Mouse (Mus musculus) NIH3T3 (cell line): ENCODE measurements at regions not wholly inside any gene's neighbourhood (a gene's known extent, or its start where the extent isn't known, plus 50 kb on each side); places are given as distances from the start of the nearest gene placed in this dataset.

Source experiments
- DNase-seq: peaks from one replicate; pipeline ENCODE4 v3.0.0-alpha.2; 2012; ENCODE audit warnings: low read depth

- DNase-seq = peak; percentile 62
Measured at GRCm38 (mm10) chr3:54597326-54598274, 95.0 kb upstream of the Supt20 start.

DNA sequence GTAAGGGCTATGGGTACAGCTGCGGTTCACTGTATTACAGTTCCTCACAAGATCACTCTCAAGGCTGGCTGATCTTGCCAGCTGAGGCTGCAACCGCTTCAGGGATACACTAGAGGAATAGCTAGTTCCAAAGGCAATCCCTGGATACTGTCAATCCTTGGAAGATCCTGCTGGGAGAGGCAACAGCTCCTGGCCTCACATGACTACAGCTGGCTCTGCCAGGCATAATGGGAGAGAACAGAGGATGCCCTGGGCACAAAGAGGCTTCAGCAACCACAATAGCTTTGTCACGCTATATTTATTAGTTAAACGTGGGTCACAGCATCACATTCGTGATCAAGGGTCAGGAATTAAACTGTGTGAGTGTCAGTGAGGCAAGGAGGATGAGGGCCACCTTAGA, 94.3 kb upstream of the Supt20 start:
- DNase-seq = no peak

DNA sequence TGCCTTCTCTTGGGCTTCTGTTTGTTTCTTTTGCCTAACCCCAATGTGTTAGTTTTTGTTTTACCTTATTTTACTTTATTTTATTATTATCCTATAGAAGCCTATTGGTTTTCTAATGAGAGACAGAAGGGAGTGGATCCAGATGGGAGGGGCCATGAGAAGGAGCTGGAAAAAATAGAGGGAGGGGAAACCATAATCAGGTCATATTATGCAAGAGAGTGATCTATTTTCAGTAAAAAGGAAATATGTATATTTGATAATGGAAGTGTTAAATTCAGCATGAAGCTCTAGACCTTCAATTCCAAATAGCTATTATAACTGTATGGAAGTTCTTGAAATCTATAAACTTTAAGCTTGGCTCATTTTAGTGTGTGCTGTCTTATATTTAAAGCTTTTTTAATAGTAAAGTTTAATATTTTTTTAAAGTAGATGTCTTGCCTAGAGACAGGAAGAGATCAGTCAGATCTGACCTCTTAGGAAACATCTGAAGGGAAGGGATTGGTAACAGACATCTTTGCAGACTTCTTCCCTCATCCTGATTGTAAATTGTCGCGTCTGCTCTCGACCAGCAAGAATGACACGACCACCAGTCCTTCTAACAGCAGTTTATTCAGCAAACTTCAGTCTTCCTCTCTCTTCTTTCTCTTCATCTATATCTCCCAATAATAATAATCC, 87.8 kb upstream of the Supt20 start:
- DNase-seq = no peak

DNA sequence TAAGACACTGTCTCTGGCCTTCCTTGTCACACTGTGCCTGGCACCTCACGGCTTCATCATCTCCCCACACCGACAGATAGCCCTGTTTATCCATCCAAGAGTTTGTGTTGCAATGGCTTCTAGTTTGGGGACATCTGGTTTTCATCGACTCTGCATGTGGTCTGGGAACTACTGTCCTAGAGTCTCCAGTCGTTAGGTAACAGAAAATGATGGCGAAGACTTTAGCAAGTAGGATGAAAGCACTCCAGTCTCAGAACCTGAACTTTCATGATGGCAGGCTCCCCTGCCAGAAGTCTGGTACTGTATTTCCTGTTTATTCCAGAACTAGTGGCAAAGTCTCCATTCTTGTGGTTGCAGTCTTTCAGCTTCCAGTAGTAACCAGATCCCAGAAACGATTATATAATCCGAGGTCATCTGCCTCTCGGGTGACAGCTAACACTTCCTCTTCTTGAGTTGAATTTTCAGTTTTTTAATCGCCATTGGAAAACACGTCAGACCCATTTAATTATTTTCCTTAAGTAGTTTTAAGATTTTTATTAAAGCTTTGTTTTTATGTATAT, 81.1 kb upstream of the Supt20 start:
- peak; percentile 50 for DNase-seq

- DNase-seq = no peak
Measured at GRCm38 (mm10) chr3:54613845-54614244, 78.8 kb upstream of the Supt20 start.

- DNase-seq = no peak
Measured at GRCm38 (mm10) chr3:54617298-54617697, 75.3 kb upstream of the Supt20 start.

DNA sequence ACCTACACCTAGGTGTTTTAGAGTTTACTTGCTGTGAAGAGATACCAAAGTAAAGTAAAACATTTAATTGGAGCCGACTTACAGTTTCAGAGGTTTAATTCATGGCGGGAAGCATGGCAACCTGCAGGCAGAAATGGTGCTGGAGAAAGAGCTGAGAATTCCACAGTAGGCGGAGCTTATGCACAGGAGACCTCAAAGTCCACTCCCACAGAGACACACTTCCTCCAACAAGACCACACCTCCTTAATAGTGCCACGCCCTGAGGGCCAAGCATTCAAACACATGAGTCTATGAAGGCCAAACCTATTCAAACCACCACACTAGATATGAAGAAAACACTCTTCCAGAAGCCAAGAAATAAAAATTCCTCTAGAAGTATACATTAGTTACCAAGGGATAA, 74.3 kb upstream of the Supt20 start:
- no peak for DNase-seq

DNA sequence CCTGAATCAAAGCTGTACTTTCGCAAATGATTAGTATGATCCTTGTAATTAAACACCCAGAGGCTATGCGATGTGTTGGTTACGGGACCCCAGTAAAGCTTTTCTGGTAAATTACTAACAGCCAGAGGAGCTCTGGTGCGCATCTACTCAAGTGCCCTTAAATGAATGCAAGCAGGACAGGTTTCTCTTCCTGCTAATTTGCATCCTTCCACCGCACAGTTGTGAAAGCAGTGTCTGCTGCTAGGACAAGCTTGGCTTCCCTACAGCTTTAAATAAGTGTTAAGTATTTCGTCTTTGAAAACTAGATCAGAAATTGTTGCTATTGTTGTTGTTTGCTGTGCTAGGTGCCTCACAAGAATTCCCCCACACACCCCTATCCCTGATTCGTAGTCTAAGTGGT, 62.4 kb upstream of the Supt20 start:
- no peak for DNase-seq

- DNase-seq = no peak
Measured at GRCm38 (mm10) chr3:54632731-54633130, 59.9 kb upstream of the Supt20 start.

DNA sequence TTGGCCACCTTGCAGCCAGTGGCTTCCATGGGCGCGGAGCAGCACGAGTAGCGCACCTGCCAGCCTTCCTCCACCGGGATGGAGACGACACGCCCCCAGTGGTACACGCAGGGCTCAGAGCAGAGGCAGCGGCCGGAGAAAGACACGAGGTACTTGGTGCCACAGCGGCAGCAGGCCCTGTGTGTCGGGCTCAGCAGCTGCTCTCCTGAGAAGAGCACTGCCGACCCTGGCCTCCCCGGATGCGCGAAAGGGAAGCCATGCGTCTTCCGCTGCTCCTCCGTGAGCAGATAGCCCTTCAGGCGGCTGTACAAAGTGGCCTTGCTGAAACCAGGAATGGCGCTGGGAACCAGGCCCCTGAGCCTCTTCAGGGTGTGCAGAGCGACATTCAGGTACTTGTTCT, 59.2 kb upstream of the Supt20 start:
- DNase-seq = no peak

DNA sequence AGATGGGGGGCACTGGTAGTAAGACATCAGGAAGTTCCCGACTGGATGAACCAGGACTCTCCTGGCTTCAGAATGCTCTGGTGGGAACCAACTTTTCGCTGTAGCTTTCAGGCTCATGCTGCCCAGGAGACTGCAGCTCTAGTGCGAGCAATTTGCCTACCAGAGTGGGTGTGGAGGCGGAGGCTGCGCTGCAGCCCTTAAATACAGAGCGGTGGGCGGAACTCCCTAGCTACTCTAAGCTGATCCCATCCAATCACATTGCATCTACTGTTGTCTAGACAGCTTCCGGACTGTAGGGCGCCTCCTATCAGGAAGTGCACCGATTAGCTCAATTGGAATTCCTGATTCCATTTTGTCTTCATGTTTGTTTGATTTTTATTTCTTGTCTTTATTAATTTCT, 58.2 kb upstream of the Supt20 start:
- no peak for DNase-seq
